In genomic region chr19:16318128-16318811, GRCm38 (mm10) we compare ENCODE assay signal across 18 mouse cellular contexts.
DNase-seq lines count a peak whose midpoint lies in the region; ATAC-seq lines count a peak whose summit lies in the region.
"Had no signal": no experiment of that assay in that cellular context is flagged by ENCODE, and none has a peak within 500 bp of the region (broad histone marks: within the 10 kb centered on the region; RNA-seq: fewer than 3 reads in every experiment).

No protein-coding gene starts in this region.

- DNase-seq in frontal cortex, postnatal 10 days (ENCODE audit: low spot score in 2 of 2): no peak
- DNase-seq in layer of hippocampus, adult 11-12 months (ENCODE audit: low spot score): peak; percentile 25
- DNase-seq in layer of hippocampus, postnatal 25 days (ENCODE audit: extremely low spot score in 1 of 2, low spot score in 1 of 2): no peak
- peak; percentile 94 for DNase-seq in 416B (ENCODE audit: low read depth)
- peak; percentile 48 for DNase-seq in layer of hippocampus, adult 9-11 months
- no peak for DNase-seq in ovary, postnatal 36 days (ENCODE audit: low spot score)
- no peak for DNase-seq in thymus, postnatal 10 days (ENCODE audit: low spot score in 2 of 2)
- DNase-seq: adrenal gland, postnatal 25 days; cerebellum, adult 11-12 months; cerebellum, postnatal 36 days; gastrocnemius, postnatal 36 days; kidney, postnatal 10 days; lung, postnatal 10 days; right cerebral cortex, adult 18-20 months; thymus, postnatal 14 days had no signal

- peak; percentile 41 for ATAC-seq in frontal cortex, adult (ENCODE audit: low TSS enrichment)
- ATAC-seq: forebrain, embryonic 14.5 days; intestine, embryonic 15.5 days had no signal

Comparison
In these comparisons a context has a peak if more than half of its experiments do, and no peak if none do; other contexts are left out.
1. DNase-seq: peak in layer of hippocampus, adult 11-12 months (single experiment), 416B (single experiment) and layer of hippocampus, adult 9-11 months (single experiment); none in frontal cortex, postnatal 10 days (0 of 2), layer of hippocampus, postnatal 25 days (0 of 2), ovary, postnatal 36 days (single experiment) and thymus, postnatal 10 days (0 of 2).